In the genomic region with DNA sequence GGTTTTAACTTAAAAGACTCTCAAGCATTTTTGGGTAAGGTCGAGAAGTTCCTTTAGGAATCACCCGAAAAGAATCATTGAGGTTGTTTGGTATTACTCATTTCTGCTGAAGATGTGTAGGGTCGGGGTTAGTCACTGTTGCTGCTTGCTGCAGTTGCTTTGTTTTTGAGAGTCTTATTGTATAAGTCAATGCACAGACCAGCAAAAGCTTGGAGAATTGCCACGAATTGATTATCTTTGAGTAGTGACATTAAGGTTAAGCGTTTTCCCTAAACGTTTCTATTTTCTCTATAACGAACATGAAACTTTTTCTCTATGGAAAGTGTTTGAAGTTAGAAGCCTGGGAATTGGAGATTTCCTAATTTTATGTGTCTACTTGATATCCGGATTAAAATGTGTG, we compare ENCODE assay signal across 8 mouse cellular contexts. TPM values are rescaled to one million over a fixed set of nuclear protein-coding genes. Genes with fewer than 3 reads are reported as not detected.
A peak's percentile ranks its signal among the peaks of the same experiment; 100 is the strongest.
DNase-seq lines count a peak whose midpoint lies in the region; ATAC-seq and TF ChIP-seq lines count a peak whose summit lies in the region.

No protein-coding gene starts in this region.

- no peaks in the 10 kb centered on the region for H3K27me3 ChIP-seq in erythroblast, embryonic 14.5 days (ENCODE audit: control insufficient read depth)
- H3K27me3 ChIP-seq in testis, adult 2 months (ENCODE audit: control insufficient read depth, insufficient read depth, low read length), result no peaks in the 10 kb centered on the region
- no peaks in the 10 kb centered on the region for H3K27me3 ChIP-seq in limb, embryonic 15.5 days
- no peaks in the 10 kb centered on the region for H3K27me3 ChIP-seq in stomach, postnatal 0 days (ENCODE audit: control insufficient read depth, insufficient read depth, low read length)

- H3K4me3 ChIP-seq in erythroblast, embryonic 14.5 days (replicated peaks), result peak overlapping the region; percentile 93
- peak overlapping the region; percentile 99 for H3K4me3 ChIP-seq in testis, adult 2 months (ENCODE audit: control insufficient read depth, low read depth, low read length)
- H3K4me3 ChIP-seq in limb, embryonic 15.5 days, result peak overlapping the region; percentile 93
- peak overlapping the region; percentile 72 for H3K4me3 ChIP-seq in stomach, postnatal 0 days (ENCODE audit: low read depth, low read length)

- H3K4me2 ChIP-seq in limb, embryonic 15.5 days, result peak overlapping the region; percentile 69
- H3K4me2 ChIP-seq in stomach, postnatal 0 days (replicated peaks; ENCODE audit: low read depth), result peak overlapping the region; percentile 73

- 11% methylated on average over 8 of the region's 8 CpGs for WGBS in limb, embryonic 15.5 days
- WGBS in stomach, postnatal 0 days, result 7% methylated on average over 8 of the region's 8 CpGs

- no peak for TF ChIP-seq EP300 in stomach, postnatal 0 days (optimal IDR thresholded peaks at IDR 0.05)

- peaks cover 45% of the 10 kb centered on the region for H3K4me1 ChIP-seq in erythroblast, embryonic 14.5 days (ENCODE audit: control insufficient read depth)
- H3K4me1 ChIP-seq in testis, adult 2 months (ENCODE audit: control insufficient read depth, insufficient read depth, low read length), result no peaks in the 10 kb centered on the region; the same call in 1 of the 2 replicates
- peaks cover 11% of the 10 kb centered on the region for H3K4me1 ChIP-seq in limb, embryonic 15.5 days
- 0 out of 2 replicates have a peak, but pooled peaks cover 6% of the 10 kb centered on the region for H3K4me1 ChIP-seq in stomach, postnatal 0 days (replicated peaks; ENCODE audit: control insufficient read depth, insufficient read depth)

- ATAC-seq in erythroblast, adult 5-6 weeks (replicated peaks; ENCODE audit: low FRiP score, poor library complexity, severe bottlenecking), result no peak
- no peak for ATAC-seq in limb, embryonic 15.5 days (ENCODE audit: insufficient number of reproducible peaks, low FRiP score, low TSS enrichment, low read depth)
- ATAC-seq in stomach, postnatal 0 days (ENCODE audit: low FRiP score, low TSS enrichment), result no peak

- no peak for DNase-seq in testis, postnatal 14 days (ENCODE audit: low spot score)
- no peak for DNase-seq in stomach, postnatal 0 days (ENCODE audit: low spot score)
- DNase-seq in layer of hippocampus, adult 11-12 months (ENCODE audit: low spot score), result no peak
- no peak for DNase-seq in layer of hippocampus, adult 9-11 months

- H3K27ac ChIP-seq in testis, adult 2 months (ENCODE audit: control insufficient read depth, insufficient read depth, low read depth, low read length), result peak overlapping the region; percentile 99
- peak overlapping the region; percentile 97 for H3K27ac ChIP-seq in limb, embryonic 15.5 days
- no peak overlapping the region; the same call in 1 of the 2 replicates for H3K27ac ChIP-seq in stomach, postnatal 0 days (replicated peaks)

- TF ChIP-seq CTCF in testis, adult 2 months (IDR thresholded peaks at IDR 0.05; ENCODE audit: control insufficient read depth, insufficient read depth, insufficient replicate concordance, low read depth, low read length), result no peak
- TF ChIP-seq CTCF in stomach, postnatal 0 days (IDR thresholded peaks at IDR 0.05; ENCODE audit: low read depth), result no peak

- no peak for TF ChIP-seq POLR2A in testis, adult 2 months (IDR thresholded peaks at IDR 0.05; ENCODE audit: control insufficient read depth, low read depth, low read length)

- peaks cover 59% of the 10 kb centered on the region for H3K36me3 ChIP-seq in erythroblast, embryonic 14.5 days (ENCODE audit: control insufficient read depth)
- H3K36me3 ChIP-seq in testis, adult 2 months (ENCODE audit: control insufficient read depth, insufficient read depth, low read length), result peaks cover 1% of the 10 kb centered on the region; the same call in 1 of the 2 replicates
- H3K36me3 ChIP-seq in limb, embryonic 15.5 days, result peaks cover 33% of the 10 kb centered on the region
- no peaks in the 10 kb centered on the region for H3K36me3 ChIP-seq in stomach, postnatal 0 days (ENCODE audit: control insufficient read depth, insufficient read depth, low read length)

- H3K9me3 ChIP-seq in erythroblast, embryonic 14.5 days (ENCODE audit: control insufficient read depth, low read length), result no peaks in the 10 kb centered on the region
- no peaks in the 10 kb centered on the region for H3K9me3 ChIP-seq in limb, embryonic 15.5 days
- H3K9me3 ChIP-seq in stomach, postnatal 0 days (ENCODE audit: control insufficient read depth, low read length), result no peaks in the 10 kb centered on the region

- peak overlapping the region; percentile 68 for H3K9ac ChIP-seq in limb, embryonic 15.5 days
- peak overlapping the region; percentile 62 for H3K9ac ChIP-seq in stomach, postnatal 0 days (ENCODE audit: low read length)

RNA-seq across cellular contexts. Expression of gene Ttll5, which starts 0.9 kb away (rescaled TPM):
- 0.79 and 1.3 TPM in 2 replicates for polyA plus RNA-seq in erythroblast, embryonic 14.5 days (2012)
- total RNA-seq in erythroblast, adult 5-6 weeks (2015; ENCODE audit: low replicate concordance), result 3.8 and 8.8 TPM in 2 replicates
- total RNA-seq in erythroblast, adult 5-6 weeks (2017; ENCODE audit: low replicate concordance), result 11.3 and 12.1 TPM in 2 replicates
- 230 and 238 TPM in 2 replicates for polyA plus RNA-seq in testis, adult 2 months (2012; rRNA removed)
- polyA plus RNA-seq in limb, embryonic 15.5 days (2015; fragmentation: Nextera tagmentation; extraction: Ambion mirVana), result 12.9 and 13.0 TPM in 2 replicates
- 3.7 and 4.8 TPM in 2 replicates for polyA plus RNA-seq in stomach, postnatal 0 days (2015; fragmentation: Nextera tagmentation; extraction: Ambion mirVana)

RNA-seq across cellular contexts. Expression of gene Erg28, which starts 1.0 kb away (rescaled TPM):
- 0.13 and 0.21 TPM in 2 replicates for polyA plus RNA-seq in erythroblast, embryonic 14.5 days (2012)
- 15.0 and 22.3 TPM in 2 replicates for total RNA-seq in erythroblast, adult 5-6 weeks (2015; ENCODE audit: low replicate concordance)
- 12.8 and 23.6 TPM in 2 replicates for total RNA-seq in erythroblast, adult 5-6 weeks (2017; ENCODE audit: low replicate concordance)
- polyA plus RNA-seq in testis, adult 2 months (2012; rRNA removed), result 17.3 and 21.0 TPM in 2 replicates
- 125 and 127 TPM in 2 replicates for polyA plus RNA-seq in limb, embryonic 15.5 days (2015; fragmentation: Nextera tagmentation; extraction: Ambion mirVana)
- 98.1 and 102 TPM in 2 replicates for polyA plus RNA-seq in stomach, postnatal 0 days (2015; fragmentation: Nextera tagmentation; extraction: Ambion mirVana)

Comparison
In these comparisons a context has a peak if more than half of its experiments do, and no peak if none do; other contexts are left out.
1. RNA of gene Ttll5, which starts 0.9 kb away (polyA plus RNA-seq): 230 to 238 TPM in testis, adult 2 months; 12.9 to 13.0 TPM in limb, embryonic 15.5 days, 3.7 to 4.8 TPM in stomach, postnatal 0 days and 0.79 to 1.3 TPM in erythroblast, embryonic 14.5 days; every median in the first group is over 10 times any median in the second.
2. RNA of gene Erg28, which starts 1.0 kb away (polyA plus RNA-seq): 125 to 127 TPM in limb, embryonic 15.5 days, 98.1 to 102 TPM in stomach, postnatal 0 days and 17.3 to 21.0 TPM in testis, adult 2 months; 0.13 to 0.21 TPM in erythroblast, embryonic 14.5 days; every median in the first group is over 10 times any median in the second.
3. Peak in every context shown above with its lines, with median percentiles within 50 percentile points of each other: H3K4me3 ChIP-seq.